Mouse (Mus musculus): Measurements from ENCODE around the gene Vmn1r83. TPM values are rescaled to one million over a fixed set of nuclear protein-coding genes. Genes with fewer than 3 reads are reported as not detected.

Gene Vmn1r83
- total RNA-seq (2021): not detected in 2 replicates
- long read RNA-seq, experiment 1: 0 reads
- long read RNA-seq, experiment 2: 0 reads

DNA sequence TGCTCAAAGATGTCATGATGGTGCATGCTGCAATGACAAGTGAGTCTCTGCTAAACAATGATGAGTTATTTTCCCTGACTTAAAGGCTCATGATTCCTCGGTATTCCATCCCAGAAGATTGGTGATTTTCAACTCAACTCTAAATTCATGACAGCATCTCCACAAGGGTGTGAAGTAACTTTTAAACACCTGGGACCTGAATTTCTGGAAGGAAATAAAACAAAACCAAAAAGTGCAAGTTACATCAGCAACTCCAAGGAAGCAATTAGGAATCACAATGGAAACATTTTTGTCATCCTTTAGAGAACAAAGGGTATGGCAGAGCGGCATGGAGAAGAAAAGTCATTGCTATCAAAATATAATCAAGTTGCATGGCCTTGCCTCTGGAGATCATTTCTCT, at the start of gene Vmn1r83:
Vmn1r83 (minus strand) TSS at position 101 of the 400 bp plus-strand sequence.
- no peak for DNase-seq

DNA sequence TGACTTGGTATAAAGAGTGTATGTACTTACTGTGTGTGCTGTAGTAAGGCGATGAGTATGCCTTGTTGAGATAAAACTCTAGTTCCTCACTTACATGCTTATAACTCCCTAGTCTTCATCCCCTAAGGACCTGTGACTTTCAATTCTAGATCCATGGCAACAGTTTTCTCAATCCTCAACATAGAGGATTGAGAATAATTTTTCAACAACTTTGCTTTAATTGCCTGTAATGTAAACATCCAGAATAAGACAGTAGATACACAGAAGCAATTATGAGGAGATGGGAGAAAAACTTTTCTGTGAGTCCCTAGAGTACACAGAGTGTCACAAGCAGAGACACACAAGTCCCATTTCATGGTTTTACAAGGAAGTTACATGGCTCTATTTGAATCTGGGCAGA, 39.9 kb upstream of the Vmn1r83 start, which contains the start of gene Vmn1r84:
Vmn1r84 (minus strand) TSS at position 101 of the 400 bp plus-strand sequence.
- no peak for DNase-seq

DNA sequence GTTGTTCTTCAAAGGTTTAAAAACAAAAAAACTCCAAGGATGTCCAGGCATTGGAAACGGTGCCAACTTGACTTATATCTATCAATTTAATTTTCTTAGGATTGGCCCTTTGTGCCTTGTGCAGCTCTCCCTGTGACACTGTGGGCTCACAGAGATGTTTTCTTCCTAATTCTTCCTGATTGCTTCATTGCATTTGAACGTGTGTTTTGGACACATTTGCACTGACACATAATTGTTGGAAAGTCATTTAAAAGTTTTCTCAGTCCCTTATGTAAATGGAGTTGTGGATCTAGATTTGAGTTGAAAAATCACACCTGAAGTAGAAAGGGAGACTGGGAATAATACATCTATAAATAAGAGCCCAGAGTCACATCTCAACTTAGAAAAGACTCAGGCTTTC, 29.2 kb downstream of the Vmn1r83 start, which contains the start of gene Vmn1r82:
Vmn1r82 (plus strand) TSS at position 301 of the 400 bp plus-strand sequence.
- DNase-seq: no peak

Small RNA genes within 50 kb of the gene (microRNA-seq; reads per million reads assigned to microRNA genes)
- 0 reads per million in 2 experiments for gene Gm23521

Other genes with a start within 250 kb of the Vmn1r83 start
- gene Vmn1r78, start 179.2 kb downstream of the Vmn1r83 start, total RNA-seq (2021): not detected in 2 replicates
- gene Vmn1r79, start 158.2 kb downstream of the Vmn1r83 start, total RNA-seq (2021): not detected in 2 replicates
- gene Vmn1r80, start 140.2 kb downstream of the Vmn1r83 start, total RNA-seq (2021): not detected in 2 replicates
- gene Vmn1r81, start 61.2 kb downstream of the Vmn1r83 start, total RNA-seq (2021): not detected in 2 replicates
- not detected in 2 replicates for gene Vmn1r82, start 29.1 kb downstream of the Vmn1r83 start, total RNA-seq (2021)
- not detected in 2 replicates for gene Vmn1r84, start 39.8 kb upstream of the Vmn1r83 start, total RNA-seq (2021)
- 3.8 and 4.9 TPM in 2 replicates for gene Zfp551, start 93.3 kb upstream of the Vmn1r83 start, total RNA-seq (2021)
- gene Zfp606, start 148.8 kb upstream of the Vmn1r83 start, total RNA-seq (2021): 9.8 and 10.9 TPM in 2 replicates
- not detected in 2 replicates for gene 2900092C05Rik, start 183.0 kb upstream of the Vmn1r83 start, total RNA-seq (2021)

All from adrenal gland, postnatal 14 days (tissue).